Mouse (Mus musculus): ENCODE data around the gene Stat1. TPM values are rescaled to one million over a fixed set of nuclear protein-coding genes. Genes with fewer than 3 reads are reported as not detected.
A peak's percentile ranks its signal among the peaks of the same experiment; 100 is the strongest.

The Stat1 gene
- polyA plus RNA-seq, 1 experiment: 40.8 TPM

GRCm38 (mm10) chr1:52149934-52150346 lies 30.7 kb downstream of the Stat1 start:
- no peaks in the 10 kb centered on the region; the same call in 1 of the 2 replicates for H3K36me3 ChIP-seq (ENCODE audit: control insufficient read depth, insufficient read depth, low read length)

DNA sequence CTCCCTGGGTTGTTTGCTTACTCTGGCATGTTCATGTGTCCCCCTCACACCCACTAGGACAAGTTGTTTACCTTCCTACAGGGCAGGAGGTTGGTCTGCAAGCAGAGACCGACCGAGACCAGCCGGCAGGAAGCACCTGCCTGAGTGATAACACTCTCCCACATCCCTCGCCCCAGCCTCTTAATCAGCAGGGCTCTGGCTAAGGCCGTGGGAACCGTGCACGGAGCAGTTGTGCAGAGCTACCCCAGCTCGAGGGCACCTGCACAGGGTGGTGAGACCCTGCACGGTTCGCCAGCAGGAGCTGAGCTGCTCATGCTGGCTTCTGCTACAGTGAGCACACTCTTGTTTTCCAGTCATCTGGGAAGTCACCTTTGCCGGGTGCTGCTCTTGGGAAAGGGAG lies 31.4 kb downstream of the Stat1 start:
- no peak for DNase-seq
- Histone ChIP-seq H3K36me3 (ENCODE audit: control insufficient read depth, insufficient read depth, low read length) (no peaks in the 10 kb centered on the region; the same call in 1 of the 2 replicates), H3K4me1 (ENCODE audit: control insufficient read depth, insufficient read depth, low read length) (peaks cover 13% of the 10 kb centered on the region), H3K4me3 (ENCODE audit: insufficient read depth, low read depth, low read length) (no peak overlapping the region), H3K27me3 (replicated peaks; ENCODE audit: control insufficient read depth, insufficient read depth, low read length) (no peaks in the 10 kb centered on the region), H3K27ac (ENCODE audit: insufficient read depth, low read depth, low read length) (no peak overlapping the region)
- WGBS: 51% methylated on average over 11 of the region's 11 CpGs
- TF ChIP-seq CTCF (conservative IDR thresholded peaks at IDR 0.05; ENCODE audit: insufficient read depth, insufficient read length, low read depth, low read length) (no peak), POLR2A (IDR thresholded peaks at IDR 0.05; ENCODE audit: low read depth, low read length) (no peak)

More at GRCm38 (mm10) chr1:52149934-52150346, 30.7 kb downstream of the Stat1 start:
- Histone ChIP-seq H3K4me3 (ENCODE audit: insufficient read depth, low read depth, low read length) (no peak overlapping the region), H3K4me1 (ENCODE audit: control insufficient read depth, insufficient read depth, low read length) (peaks cover 13% of the 10 kb centered on the region), H3K27ac (ENCODE audit: insufficient read depth, low read depth, low read length) (no peak overlapping the region), H3K27me3 (replicated peaks; ENCODE audit: control insufficient read depth, insufficient read depth, low read length) (no peaks in the 10 kb centered on the region)
- 73% methylated on average over 9 of the region's 9 CpGs for WGBS
- DNase-seq: no peak
- TF ChIP-seq POLR2A (IDR thresholded peaks at IDR 0.05; ENCODE audit: low read depth, low read length) (no peak), CTCF (conservative IDR thresholded peaks at IDR 0.05; ENCODE audit: insufficient read depth, insufficient read length, low read depth, low read length) (no peak)

GRCm38 (mm10) chr1:52151166-52151565 lies 31.9 kb downstream of the Stat1 start:
- Histone ChIP-seq H3K4me1 (ENCODE audit: control insufficient read depth, insufficient read depth, low read length) (peaks cover 13% of the 10 kb centered on the region), H3K4me3 (ENCODE audit: insufficient read depth, low read depth, low read length) (no peak overlapping the region), H3K27me3 (replicated peaks; ENCODE audit: control insufficient read depth, insufficient read depth, low read length) (no peaks in the 10 kb centered on the region), H3K27ac (ENCODE audit: insufficient read depth, low read depth, low read length) (no peak overlapping the region), H3K36me3 (ENCODE audit: control insufficient read depth, insufficient read depth, low read length) (no peaks in the 10 kb centered on the region; the same call in 1 of the 2 replicates)
- no peak for DNase-seq
- TF ChIP-seq POLR2A (IDR thresholded peaks at IDR 0.05; ENCODE audit: low read depth, low read length) (no peak), CTCF (conservative IDR thresholded peaks at IDR 0.05; ENCODE audit: insufficient read depth, insufficient read length, low read depth, low read length) (no peak)
- WGBS: 97% methylated on average over 5 of the region's 5 CpGs

- no peak for DNase-seq
- 71% methylated on average over 13 of the region's 13 CpGs for WGBS
- no peaks in the 10 kb centered on the region; the same call in 1 of the 2 replicates for H3K36me3 ChIP-seq (ENCODE audit: control insufficient read depth, insufficient read depth, low read length)
- H3K27me3 ChIP-seq (replicated peaks; ENCODE audit: control insufficient read depth, insufficient read depth, low read length): no peaks in the 10 kb centered on the region
- no peak overlapping the region; the same call in 1 of the 2 replicates for H3K27ac ChIP-seq (ENCODE audit: insufficient read depth, low read depth, low read length)
- no peak overlapping the region for H3K4me3 ChIP-seq (ENCODE audit: insufficient read depth, low read depth, low read length)
- peaks cover 13% of the 10 kb centered on the region for H3K4me1 ChIP-seq (ENCODE audit: control insufficient read depth, insufficient read depth, low read length)
- TF ChIP-seq POLR2A (IDR thresholded peaks at IDR 0.05; ENCODE audit: low read depth, low read length) (no peak), CTCF (conservative IDR thresholded peaks at IDR 0.05; ENCODE audit: insufficient read depth, insufficient read length, low read depth, low read length) (no peak)
These were observed 33.1 kb downstream of the Stat1 start for GRCm38 (mm10) chr1:52152369-52152768.

DNA sequence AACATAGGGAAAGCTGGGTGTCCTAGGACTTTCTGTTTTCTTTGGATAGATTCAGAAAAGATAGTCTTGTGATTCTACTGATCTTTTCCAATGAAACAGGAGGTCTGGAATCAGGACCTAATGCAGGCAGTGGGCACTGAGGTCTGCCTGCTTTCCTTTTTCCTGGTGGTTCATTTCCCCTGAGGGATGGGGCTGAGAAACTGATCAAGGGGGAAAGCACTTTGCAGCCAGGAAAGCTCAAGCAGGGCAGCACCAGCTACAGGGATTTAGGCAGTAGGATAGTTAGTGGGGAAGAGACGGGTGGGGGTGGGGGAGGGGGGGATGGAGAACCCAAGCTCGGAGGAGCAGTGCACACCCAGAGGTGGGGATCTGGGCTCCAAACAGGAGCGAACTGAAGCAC lies 33.7 kb downstream of the Stat1 start:
- Histone ChIP-seq H3K27ac (ENCODE audit: insufficient read depth, low read depth, low read length) (no peak overlapping the region), H3K36me3 (ENCODE audit: control insufficient read depth, insufficient read depth, low read length) (no peaks in the 10 kb centered on the region; the same call in 1 of the 2 replicates), H3K4me3 (ENCODE audit: insufficient read depth, low read depth, low read length) (no peak overlapping the region), H3K4me1 (ENCODE audit: control insufficient read depth, insufficient read depth, low read length) (peaks cover 14% of the 10 kb centered on the region), H3K27me3 (replicated peaks; ENCODE audit: control insufficient read depth, insufficient read depth, low read length) (no peaks in the 10 kb centered on the region)
- no peak for DNase-seq
- TF ChIP-seq CTCF (conservative IDR thresholded peaks at IDR 0.05; ENCODE audit: insufficient read depth, insufficient read length, low read depth, low read length): no peak
- WGBS: 82% methylated on average over 3 of the region's 3 CpGs

- no peak for TF ChIP-seq POLR2A (IDR thresholded peaks at IDR 0.05; ENCODE audit: low read depth, low read length)
- no peak for TF ChIP-seq CTCF (conservative IDR thresholded peaks at IDR 0.05; ENCODE audit: insufficient read depth, insufficient read length, low read depth, low read length)
- peak; percentile 77 for DNase-seq
These were observed 35.6 kb downstream of the Stat1 start for GRCm38 (mm10) chr1:52154890-52155289.

GRCm38 (mm10) chr1:52156351-52156750 lies 37.1 kb downstream of the Stat1 start:
- Histone ChIP-seq H3K4me3 (ENCODE audit: insufficient read depth, low read depth, low read length) (no peak overlapping the region), H3K4me1 (ENCODE audit: control insufficient read depth, insufficient read depth, low read length) (peaks cover 17% of the 10 kb centered on the region), H3K27me3 (replicated peaks; ENCODE audit: control insufficient read depth, insufficient read depth, low read length) (no peaks in the 10 kb centered on the region), H3K36me3 (ENCODE audit: control insufficient read depth, insufficient read depth, low read length) (no peaks in the 10 kb centered on the region; the same call in 1 of the 2 replicates), H3K27ac (ENCODE audit: insufficient read depth, low read depth, low read length) (no peak overlapping the region)
- 87% methylated on average over 10 of the region's 10 CpGs for WGBS
- no peak for DNase-seq
- TF ChIP-seq CTCF (conservative IDR thresholded peaks at IDR 0.05; ENCODE audit: insufficient read depth, insufficient read length, low read depth, low read length) (no peak), POLR2A (IDR thresholded peaks at IDR 0.05; ENCODE audit: low read depth, low read length) (no peak)

More at GRCm38 (mm10) chr1:52154890-52155289, 35.6 kb downstream of the Stat1 start:
- no peaks in the 10 kb centered on the region; the same call in 1 of the 2 replicates for H3K36me3 ChIP-seq (ENCODE audit: control insufficient read depth, insufficient read depth, low read length)
- peak overlapping the region; percentile 42; the same call in 1 of the 2 replicates for H3K27ac ChIP-seq (ENCODE audit: insufficient read depth, low read depth, low read length)
- no peaks in the 10 kb centered on the region for H3K27me3 ChIP-seq (replicated peaks; ENCODE audit: control insufficient read depth, insufficient read depth, low read length)
- peaks cover 17% of the 10 kb centered on the region for H3K4me1 ChIP-seq (ENCODE audit: control insufficient read depth, insufficient read depth, low read length)
- H3K4me3 ChIP-seq (ENCODE audit: insufficient read depth, low read depth, low read length): no peak overlapping the region
- 26% methylated on average over 8 of the region's 8 CpGs for WGBS
